In the genomic region with DNA sequence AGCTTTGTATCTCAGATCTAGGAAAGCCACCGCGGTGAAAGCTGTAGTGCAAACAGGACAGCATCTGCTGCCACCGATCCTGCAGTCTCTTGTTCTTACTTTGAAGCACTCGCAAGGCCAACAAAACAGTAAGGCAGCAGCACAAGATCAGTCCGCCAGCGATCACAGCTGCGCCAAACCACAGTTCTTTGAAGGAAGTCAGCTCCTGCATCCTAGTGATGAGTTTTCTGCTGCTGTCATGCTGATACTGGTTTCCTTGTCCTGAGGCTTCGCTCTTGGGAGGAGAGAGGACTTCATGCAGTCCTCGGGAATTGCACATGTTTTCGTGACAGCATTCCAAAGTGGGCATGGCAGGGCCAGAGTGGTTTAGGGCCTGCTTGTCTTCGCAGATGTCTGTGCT, we compare ENCODE assay signal across 9 mouse cellular contexts. TPM values are rescaled to one million over a fixed set of nuclear protein-coding genes. Genes with fewer than 3 reads are reported as not detected.
DNase-seq lines count a peak whose midpoint lies in the region; ATAC-seq and TF ChIP-seq lines count a peak whose summit lies in the region.
"Had no signal": no experiment of that assay in that cellular context is flagged by ENCODE, and none has a peak within 500 bp of the region (broad histone marks: within the 10 kb centered on the region; RNA-seq: fewer than 3 reads in every experiment).

No protein-coding gene starts in this region.

- peak overlapping the region; percentile 87 for H3K27ac ChIP-seq in gastrocnemius, adult 2 months
- no peak overlapping the region for H3K27ac ChIP-seq in embryonic facial prominence, embryonic 14.5 days (replicated peaks; ENCODE audit: low read depth, low read length)
- no peak overlapping the region for H3K27ac ChIP-seq in intestine, embryonic 15.5 days
- peak overlapping the region; percentile 79; the same call in 1 of the 2 replicates for H3K27ac ChIP-seq in midbrain, embryonic 10.5 days (replicated peaks)

- peaks cover 4% of the 10 kb centered on the region for H3K4me1 ChIP-seq in embryonic facial prominence, embryonic 14.5 days (ENCODE audit: control insufficient read depth, insufficient read depth, low read length)
- peaks cover 7% of the 10 kb centered on the region; the same call in 1 of the 2 replicates for H3K4me1 ChIP-seq in intestine, embryonic 15.5 days (replicated peaks)
- H3K4me1 ChIP-seq in midbrain, embryonic 10.5 days: peaks cover 12% of the 10 kb centered on the region

- H3K4me3 ChIP-seq in gastrocnemius, adult 2 months: peak overlapping the region; percentile 83
- peak overlapping the region; percentile 54 for H3K4me3 ChIP-seq in embryonic facial prominence, embryonic 14.5 days (ENCODE audit: low read depth, low read length)
- peak overlapping the region; percentile 59 for H3K4me3 ChIP-seq in intestine, embryonic 15.5 days (replicated peaks)
- peak overlapping the region; percentile 66 for H3K4me3 ChIP-seq in midbrain, embryonic 10.5 days

- no peak for ATAC-seq in embryonic facial prominence, embryonic 14.5 days (ENCODE audit: low read depth)
- ATAC-seq in intestine, embryonic 15.5 days: no peak

- H3K27me3 ChIP-seq in embryonic facial prominence, embryonic 14.5 days (replicated peaks; ENCODE audit: control insufficient read depth, insufficient read depth, low read length): 0 out of 2 replicates have a peak, but pooled peaks cover 3% of the 10 kb centered on the region
- no peaks in the 10 kb centered on the region for H3K27me3 ChIP-seq in intestine, embryonic 15.5 days (replicated peaks)
- H3K27me3 ChIP-seq in midbrain, embryonic 10.5 days (ENCODE audit: low read depth, poor library complexity, severe bottlenecking): peaks cover 29% of the 10 kb centered on the region

- intact Hi-C loops in gastrocnemius, adult 2 months (cut with DNase I): loop anchor here (1.0 to 2.0 kb wide), 2 partner anchors 86 to 119 kb away; no protein-coding TSS in a partner anchor
- intact Hi-C loops in gastrocnemius, postnatal 36 days (cut with DNase I): loop anchor here (1.0 kb wide), 1 partner anchor 86 kb away; no protein-coding TSS in a partner anchor

- peak; percentile 16 for DNase-seq in gastrocnemius, adult 2 months
- no peak for DNase-seq in gastrocnemius, postnatal 36 days
- DNase-seq in CD4-positive helper T cell, adult 2 months (ENCODE audit: low read depth, low spot score): peak; percentile 66
- peak; percentile 16 for DNase-seq in embryonic facial prominence, embryonic 14.5 days (ENCODE audit: low spot score)
- no peak for DNase-seq in midbrain, embryonic 10.5 days (ENCODE audit: low spot score)
- peak; percentile 80 for DNase-seq in thymus, postnatal 14 days
- DNase-seq in adrenal gland, adult 2 months: no peak

- no peaks in the 10 kb centered on the region for H3K9me3 ChIP-seq in embryonic facial prominence, embryonic 14.5 days (ENCODE audit: control insufficient read depth, low read length)
- H3K9me3 ChIP-seq in intestine, embryonic 15.5 days: no peaks in the 10 kb centered on the region
- no peaks in the 10 kb centered on the region for H3K9me3 ChIP-seq in midbrain, embryonic 10.5 days (replicated peaks)
- H3K9me3 ChIP-seq: G1E had no signal

- no peak for TF ChIP-seq CTCF in gastrocnemius, adult 2 months (IDR thresholded peaks at IDR 0.05)

- no peaks in the 10 kb centered on the region for H3K36me3 ChIP-seq in embryonic facial prominence, embryonic 14.5 days (ENCODE audit: control insufficient read depth, insufficient read depth, low read length)
- H3K36me3 ChIP-seq in intestine, embryonic 15.5 days: no peaks in the 10 kb centered on the region
- H3K36me3 ChIP-seq in midbrain, embryonic 10.5 days: no peaks in the 10 kb centered on the region
- H3K36me3 ChIP-seq: G1E had no signal

- peak overlapping the region; percentile 92 for H3K4me2 ChIP-seq in embryonic facial prominence, embryonic 14.5 days (ENCODE audit: low read depth, low read length)
- peak overlapping the region; percentile 95 for H3K4me2 ChIP-seq in intestine, embryonic 15.5 days (replicated peaks)

- WGBS in embryonic facial prominence, embryonic 14.5 days: 24% methylated on average over 11 of the region's 11 CpGs
- 35% methylated on average over 11 of the region's 11 CpGs for WGBS in intestine, embryonic 15.5 days
- 34% methylated on average over 11 of the region's 11 CpGs for WGBS in midbrain, embryonic 10.5 days

- peak overlapping the region; percentile 63 for H3K9ac ChIP-seq in embryonic facial prominence, embryonic 14.5 days (ENCODE audit: low read depth, low read length)
- H3K9ac ChIP-seq in intestine, embryonic 15.5 days: peak overlapping the region; percentile 56

RNA-seq across cellular contexts. Expression of gene Gm14085, which starts 17.8 kb away (rescaled TPM):
- under 1 TPM; 0.08 to 0.20 TPM for total RNA-seq in gastrocnemius, adult 2 months (2021)
- total RNA-seq in gastrocnemius, postnatal 36 days (2021): under 1 TPM in 1 of 2 experiments, not detected in 1; 0.31 TPM
- polyA plus RNA-seq in embryonic facial prominence, embryonic 14.5 days (2014; fragmentation: Nextera tagmentation; extraction: Ambion mirVana): not detected in 2 replicates
- polyA plus RNA-seq in intestine, embryonic 15.5 days (2015; fragmentation: Nextera tagmentation; extraction: Ambion mirVana): 0.36 and 0.40 TPM in 2 replicates
- not detected in 2 replicates for polyA plus RNA-seq in midbrain, embryonic 10.5 days (2016; fragmentation: Nextera tagmentation; extraction: Ambion mirVana)
- total RNA-seq in adrenal gland, adult 2 months (2021): under 1 TPM in 1 of 2 experiments, not detected in 1; 0.07 TPM
- polyA plus RNA-seq in adrenal gland, adult 2 months (2012; rRNA removed): 0.08 and 0.13 TPM in 2 replicates

RNA-seq across cellular contexts. Expression of gene Slc28a2, which starts 40.6 kb away (rescaled TPM):
- total RNA-seq in gastrocnemius, adult 2 months (2021): 1 to 10 TPM; 5.6 to 9.9 TPM
- total RNA-seq in gastrocnemius, postnatal 36 days (2021): 1 to 10 TPM; 3.8 to 6.0 TPM
- polyA plus RNA-seq in embryonic facial prominence, embryonic 14.5 days (2014; fragmentation: Nextera tagmentation; extraction: Ambion mirVana): 1.0 and 1.2 TPM in 2 replicates
- polyA plus RNA-seq in intestine, embryonic 15.5 days (2015; fragmentation: Nextera tagmentation; extraction: Ambion mirVana): 63.2 and 66.0 TPM in 2 replicates
- not detected in 2 replicates for polyA plus RNA-seq in midbrain, embryonic 10.5 days (2016; fragmentation: Nextera tagmentation; extraction: Ambion mirVana)
- total RNA-seq in adrenal gland, adult 2 months (2021): 1 to 10 TPM; 1.5 to 2.7 TPM
- 0.83 and 2.0 TPM in 2 replicates for polyA plus RNA-seq in adrenal gland, adult 2 months (2012; rRNA removed)

Comparison
In these comparisons a context has a peak if more than half of its experiments do, and no peak if none do; other contexts are left out.
1. DNase-seq: peak in gastrocnemius, adult 2 months (single experiment), CD4-positive helper T cell, adult 2 months (single experiment), embryonic facial prominence, embryonic 14.5 days (single experiment) and thymus, postnatal 14 days (single experiment); none in gastrocnemius, postnatal 36 days (0 of 2), midbrain, embryonic 10.5 days (single experiment) and adrenal gland, adult 2 months (single experiment).
2. H3K27ac ChIP-seq: peak in gastrocnemius, adult 2 months (single experiment) and midbrain, embryonic 10.5 days (single experiment); none in embryonic facial prominence, embryonic 14.5 days (single experiment) and intestine, embryonic 15.5 days (single experiment).
3. RNA of gene Slc28a2, which starts 40.6 kb away (polyA plus RNA-seq): 63.2 to 66.0 TPM in intestine, embryonic 15.5 days; 1.0 to 1.2 TPM in embryonic facial prominence, embryonic 14.5 days, 0.83 to 2.0 TPM in adrenal gland, adult 2 months and not detected in midbrain, embryonic 10.5 days; every median in the first group is over 10 times any median in the second.
4. Peak in every context shown above with its lines, with median percentiles within 50 percentile points of each other: H3K4me3 ChIP-seq.